Mouse (Mus musculus): ENCODE results near the gene Rap1gds1. TPM values are rescaled to one million over a fixed set of nuclear protein-coding genes. Genes with fewer than 3 reads are reported as not detected.

Rap1gds1 gene
- total and polyA plus RNA-seq, 2 experiments from 2014 or later, result 63.9 to 83.6 TPM

- 51% methylated on average over 6 of the region's 6 CpGs for WGBS
- Histone ChIP-seq H3K27me3 (ENCODE audit: insufficient read depth, low read length) (no peaks in the 10 kb centered on the region), H3K9me3 (ENCODE audit: low read length) (no peaks in the 10 kb centered on the region), H3K9ac (no peak overlapping the region), H3K36me3 (ENCODE audit: insufficient read depth) (peaks cover 7% of the 10 kb centered on the region; the same call in 1 of the 2 replicates), H3K4me2 (ENCODE audit: low read depth) (no peak overlapping the region), H3K4me3 (ENCODE audit: low read depth, low read length) (no peak overlapping the region), H3K4me1 (ENCODE audit: insufficient read depth) (no peaks in the 10 kb centered on the region; the same call in 1 of the 2 replicates), H3K27ac (ENCODE audit: low read depth, low read length) (no peak overlapping the region)
- TF ChIP-seq CTCF (IDR thresholded peaks at IDR 0.05; ENCODE audit: low read depth), result no peak
- DNase-seq, result no peak
- no peak for ATAC-seq
These were observed 193.2 kb downstream of the Rap1gds1 start for GRCm38 (mm10) chr3:138881725-138882347.

GRCm38 (mm10) chr3:138880999-138881724 lies 193.8 kb downstream of the Rap1gds1 start:
- WGBS, result 71% methylated on average over 11 of the region's 11 CpGs
- Histone ChIP-seq H3K4me3 (ENCODE audit: low read depth, low read length) (no peak overlapping the region), H3K9ac (no peak overlapping the region), H3K27ac (ENCODE audit: low read depth, low read length) (no peak overlapping the region), H3K27me3 (ENCODE audit: insufficient read depth, low read length) (no peaks in the 10 kb centered on the region), H3K4me2 (ENCODE audit: low read depth) (no peak overlapping the region), H3K4me1 (ENCODE audit: insufficient read depth) (no peaks in the 10 kb centered on the region; the same call in 1 of the 2 replicates), H3K36me3 (ENCODE audit: insufficient read depth) (peaks cover 7% of the 10 kb centered on the region; the same call in 1 of the 2 replicates), H3K9me3 (ENCODE audit: low read length) (no peaks in the 10 kb centered on the region)
- no peak for ATAC-seq
- DNase-seq, result no peak
- TF ChIP-seq CTCF (IDR thresholded peaks at IDR 0.05; ENCODE audit: low read depth), result no peak

GRCm38 (mm10) chr3:138877741-138878140 lies 197.3 kb downstream of the Rap1gds1 start:
- Histone ChIP-seq H3K27ac (ENCODE audit: low read depth, low read length) (no peak overlapping the region), H3K4me1 (ENCODE audit: insufficient read depth) (no peaks in the 10 kb centered on the region; the same call in 1 of the 2 replicates), H3K9ac (no peak overlapping the region), H3K27me3 (ENCODE audit: insufficient read depth, low read length) (no peaks in the 10 kb centered on the region), H3K9me3 (ENCODE audit: low read length) (no peaks in the 10 kb centered on the region), H3K36me3 (ENCODE audit: insufficient read depth) (peaks cover 15% of the 10 kb centered on the region; the same call in 1 of the 2 replicates), H3K4me2 (ENCODE audit: low read depth) (no peak overlapping the region), H3K4me3 (ENCODE audit: low read depth, low read length) (no peak overlapping the region)
- DNase-seq (no peak), ATAC-seq (no peak)
- 79% methylated on average over 4 of the region's 4 CpGs for WGBS
- TF ChIP-seq CTCF (IDR thresholded peaks at IDR 0.05; ENCODE audit: low read depth), result no peak

GRCm38 (mm10) chr3:138876931-138877361 lies 198.1 kb downstream of the Rap1gds1 start:
- Histone ChIP-seq H3K4me2 (ENCODE audit: low read depth) (no peak overlapping the region), H3K9ac (no peak overlapping the region), H3K4me3 (ENCODE audit: low read depth, low read length) (no peak overlapping the region), H3K27ac (ENCODE audit: low read depth, low read length) (no peak overlapping the region), H3K27me3 (ENCODE audit: insufficient read depth, low read length) (no peaks in the 10 kb centered on the region), H3K36me3 (ENCODE audit: insufficient read depth) (peaks cover 15% of the 10 kb centered on the region; the same call in 1 of the 2 replicates), H3K4me1 (ENCODE audit: insufficient read depth) (no peaks in the 10 kb centered on the region; the same call in 1 of the 2 replicates), H3K9me3 (ENCODE audit: low read length) (no peaks in the 10 kb centered on the region)
- DNase-seq (no peak), ATAC-seq (peak; percentile 32)
- no peak for TF ChIP-seq CTCF (IDR thresholded peaks at IDR 0.05; ENCODE audit: low read depth)
- WGBS, result 63% methylated on average over 14 of the region's 14 CpGs

- no peak for TF ChIP-seq CTCF (IDR thresholded peaks at IDR 0.05; ENCODE audit: low read depth)
- no peaks in the 10 kb centered on the region for H3K4me1 ChIP-seq (ENCODE audit: insufficient read depth)
These were observed 198.6 kb downstream of the Rap1gds1 start for GRCm38 (mm10) chr3:138876418-138876817.

GRCm38 (mm10) chr3:138875936-138876335 lies 199.1 kb downstream of the Rap1gds1 start:
- Histone ChIP-seq H3K27ac (ENCODE audit: low read depth, low read length) (no peak overlapping the region), H3K4me3 (ENCODE audit: low read depth, low read length) (no peak overlapping the region), H3K9me3 (ENCODE audit: low read length) (no peaks in the 10 kb centered on the region), H3K9ac (no peak overlapping the region), H3K4me1 (ENCODE audit: insufficient read depth) (no peaks in the 10 kb centered on the region), H3K36me3 (ENCODE audit: insufficient read depth) (peaks cover 15% of the 10 kb centered on the region; the same call in 1 of the 2 replicates), H3K4me2 (ENCODE audit: low read depth) (no peak overlapping the region), H3K27me3 (ENCODE audit: insufficient read depth, low read length) (no peaks in the 10 kb centered on the region)
- TF ChIP-seq CTCF (IDR thresholded peaks at IDR 0.05; ENCODE audit: low read depth), result no peak
- ATAC-seq (no peak), DNase-seq (no peak)
- 97% methylated on average over 6 of the region's 6 CpGs for WGBS

More at GRCm38 (mm10) chr3:138876418-138876817, 198.6 kb downstream of the Rap1gds1 start:
- Histone ChIP-seq H3K9ac (no peak overlapping the region), H3K4me2 (ENCODE audit: low read depth) (no peak overlapping the region), H3K4me3 (ENCODE audit: low read depth, low read length) (no peak overlapping the region), H3K27ac (ENCODE audit: low read depth, low read length) (0 out of 2 replicates have a peak overlapping the region, but pooled peaks have one; percentile 15), H3K36me3 (ENCODE audit: insufficient read depth) (peaks cover 15% of the 10 kb centered on the region; the same call in 1 of the 2 replicates), H3K9me3 (ENCODE audit: low read length) (no peaks in the 10 kb centered on the region), H3K27me3 (ENCODE audit: insufficient read depth, low read length) (no peaks in the 10 kb centered on the region)
- no peak for DNase-seq
- peak; percentile 21; the same call in 1 of the 2 replicates for ATAC-seq
- WGBS, result 81% methylated on average over 10 of the region's 10 CpGs

Other genes with a start within 250 kb of the Rap1gds1 start
- gene Stpg2, start 130.5 kb upstream of the Rap1gds1 start, total RNA-seq (2014; rRNA removed), result 0.19 TPM in 1 of 2 replicates, not detected in the other
- gene Stpg2, start 130.5 kb upstream of the Rap1gds1 start, polyA plus RNA-seq (2015; fragmentation: Nextera tagmentation; extraction: Ambion mirVana), result not detected in 2 replicates

All from forebrain, postnatal 0 days (tissue).